Mouse (Mus musculus) CH12.LX (cell line): ENCODE measurements around the gene Qars. TPM values are rescaled to one million over a fixed set of nuclear protein-coding genes. Genes with fewer than 3 reads are reported as not detected.

ENCODE experiments used
- DNase-seq: peaks from one replicate; pipeline ENCODE4 v3.0.0-alpha.2; 2013; ENCODE audit errors: extremely low read depth
- H3K27ac ChIP-seq: 2 replicates; pipeline ENCODE4 v1.5.1; 2012; ENCODE audit warnings: low read depth, mild to moderate bottlenecking, control low read depth, moderate library complexity; ENCODE audit not compliant: insufficient read depth
- H3K27me3 ChIP-seq: replicated peaks from 2 replicates; pipeline ENCODE3; 2012; ENCODE audit warnings: inconsistent platforms
- H3K36me3 ChIP-seq, 2 experiments: replicated peaks in 1 of 2; 2 replicates each; pipeline versions ENCODE3 to v1.6.1; 2012; ENCODE audit warnings: inconsistent platforms in 1 of 2, low read length in 1 of 2, mild to moderate bottlenecking in 1 of 2, mixed read lengths in 1 of 2, moderate library complexity in 1 of 2; ENCODE audit not compliant: control insufficient read depth in 1 of 2, insufficient read depth in 1 of 2
- H3K4me1 ChIP-seq, 2 experiments: 2 replicates each; pipeline ENCODE4 v1.6.1; 2012; ENCODE audit warnings: inconsistent platforms in 1 of 2, moderate library complexity in 1 of 2; ENCODE audit not compliant: insufficient read depth in 2 of 2, control insufficient read depth in 1 of 2
- H3K4me2 ChIP-seq: 2 replicates; pipeline ENCODE4 v1.6.1; 2012; ENCODE audit warnings: low read depth, mild to moderate bottlenecking, control low read depth; ENCODE audit not compliant: poor library complexity, insufficient read depth, severe bottlenecking
- H3K4me3 ChIP-seq, 3 experiments: fragments of 150-350 bp in 1 of 3; sonication (generic) in 1 of 3; replicated peaks in 1 of 3; 2 replicates each; pipeline versions ENCODE3 to v1.5.1; 2011 to 2012; ENCODE audit warnings: low read depth in 2 of 3, low read length in 2 of 3, mild to moderate bottlenecking in 2 of 3, moderate library complexity in 2 of 3, control low read depth in 1 of 3, improper control_type of control experiment in 1 of 3, inconsistent platforms in 1 of 3, mixed read lengths in 1 of 3; ENCODE audit not compliant: poor library complexity in 1 of 3
- H3K79me2 ChIP-seq: replicated peaks from 2 replicates; pipeline ENCODE4 v1.6.1; 2012; ENCODE audit warnings: mild to moderate bottlenecking, moderate library complexity; ENCODE audit not compliant: control insufficient read depth, poor library complexity, insufficient read depth, severe bottlenecking; ENCODE audit errors: extremely low read depth
- H3K9ac ChIP-seq: 2 replicates; pipeline ENCODE4 v1.6.1; 2012; ENCODE audit warnings: low read depth, mild to moderate bottlenecking, control low read depth, moderate library complexity; ENCODE audit not compliant: insufficient read depth
- H3K9me3 ChIP-seq: replicated peaks from 2 replicates; pipeline ENCODE3; 2012; ENCODE audit warnings: low read length, inconsistent platforms, mixed read lengths
- BHLHE40 ChIP-seq: IDR thresholded peaks from 2 replicates; pipeline ENCODE4 v1.6.1; 2011; ENCODE audit warnings: mild to moderate bottlenecking, low read depth, low read length, improper control_type of control experiment
- CHD1 ChIP-seq: IDR thresholded peaks from 2 replicates; pipeline ENCODE4 v1.6.1; 2012; ENCODE audit warnings: low read depth, low read length, improper control_type of control experiment, inconsistent platforms
- CHD2 ChIP-seq: IDR thresholded peaks from 2 replicates; pipeline ENCODE4 v1.6.1; 2011; ENCODE audit warnings: low read length, improper control_type of control experiment
- EP300 ChIP-seq: IDR thresholded peaks from 2 replicates; pipeline ENCODE4 v1.6.1; 2011; ENCODE audit warnings: low read length, improper control_type of control experiment
- ETS1 ChIP-seq: conservative IDR thresholded peaks from 2 replicates; pipeline ENCODE4 v1.6.1; 2012; ENCODE audit warnings: low read depth, mild to moderate bottlenecking, inconsistent platforms, low read length, improper control_type of control experiment, moderate library complexity
- GABPA ChIP-seq: IDR thresholded peaks from 2 replicates; pipeline ENCODE4 v1.6.1; 2012; ENCODE audit warnings: low read depth, low read length, improper control_type of control experiment, inconsistent platforms; ENCODE audit not compliant: insufficient replicate concordance
- IRF4 ChIP-seq: IDR thresholded peaks from 2 replicates; pipeline ENCODE4 v1.6.1; 2014; ENCODE audit warnings: low read depth, mild to moderate bottlenecking, inconsistent platforms, low read length, improper control_type of control experiment
- JUND ChIP-seq: conservative IDR thresholded peaks from 2 replicates; pipeline ENCODE4 v1.6.1; 2011; ENCODE audit warnings: low read depth, low read length, improper control_type of control experiment
- KAT2A ChIP-seq: IDR thresholded peaks from 2 replicates; pipeline ENCODE4 v1.6.1; 2012; ENCODE audit warnings: low read length, improper control_type of control experiment, inconsistent platforms; ENCODE audit not compliant: insufficient replicate concordance
- MAFK ChIP-seq: IDR thresholded peaks from 2 replicates; pipeline ENCODE4 v1.6.1; 2011; ENCODE audit warnings: low read length, improper control_type of control experiment; ENCODE audit not compliant: insufficient replicate concordance
- MAX ChIP-seq: IDR thresholded peaks from 2 replicates; pipeline ENCODE4 v1.6.1; 2011; ENCODE audit warnings: low read length, improper control_type of control experiment
- MEF2A ChIP-seq: IDR thresholded peaks from 2 replicates; pipeline ENCODE4 v1.6.1; 2014; ENCODE audit warnings: low read depth, mild to moderate bottlenecking, inconsistent platforms, low read length, improper control_type of control experiment, borderline replicate concordance
- MXI1 ChIP-seq: IDR thresholded peaks from 2 replicates; pipeline ENCODE4 v1.6.1; 2011; ENCODE audit warnings: mild to moderate bottlenecking, low read depth, low read length, improper control_type of control experiment
- MYC ChIP-seq: IDR thresholded peaks from 2 replicates; pipeline ENCODE4 v1.6.1; 2011; ENCODE audit warnings: low read depth, mild to moderate bottlenecking, improper control_type of control experiment, low read length
- NELFE ChIP-seq: IDR thresholded peaks from 2 replicates; pipeline ENCODE4 v1.6.1; 2011; ENCODE audit warnings: low read depth, low read length, improper control_type of control experiment
- NRF1 ChIP-seq: IDR thresholded peaks from 2 replicates; pipeline ENCODE4 v1.6.1; 2014; ENCODE audit warnings: low read depth, mild to moderate bottlenecking, inconsistent platforms, low read length, improper control_type of control experiment, moderate library complexity
- PAX5 ChIP-seq: IDR thresholded peaks from 2 replicates; pipeline ENCODE4 v1.6.1; 2012; ENCODE audit warnings: low read length, inconsistent platforms, mixed read lengths
- POLR2A ChIP-seq: IDR thresholded peaks from 2 replicates; pipeline ENCODE4 v1.6.1; 2011; ENCODE audit warnings: low read depth, mild to moderate bottlenecking, improper control_type of control experiment, low read length
- POLR2AphosphoS2 ChIP-seq: IDR thresholded peaks from 2 replicates; pipeline ENCODE4 v1.6.1; 2011; ENCODE audit warnings: low read depth, low read length, improper control_type of control experiment
- RAD21 ChIP-seq: IDR thresholded peaks from 2 replicates; pipeline ENCODE4 v1.6.1; 2011; ENCODE audit warnings: low read depth, mild to moderate bottlenecking, low read length, improper control_type of control experiment, moderate library complexity
- RCOR1 ChIP-seq: conservative IDR thresholded peaks from 2 replicates; pipeline ENCODE4 v1.6.1; 2012; ENCODE audit warnings: low read depth, mild to moderate bottlenecking, inconsistent platforms, low read length, improper control_type of control experiment
- SIN3A ChIP-seq: IDR thresholded peaks from 2 replicates; pipeline ENCODE4 v1.6.1; 2012; ENCODE audit warnings: low read length, improper control_type of control experiment, inconsistent platforms
- TBP ChIP-seq: conservative IDR thresholded peaks from 2 replicates; pipeline ENCODE4 v1.6.1; 2011; ENCODE audit warnings: low read depth, low read length, improper control_type of control experiment
- USF1 ChIP-seq: IDR thresholded peaks from 2 replicates; pipeline ENCODE4 v1.6.1; 2014; ENCODE audit warnings: low read depth, mild to moderate bottlenecking, inconsistent platforms, low read length, improper control_type of control experiment
- USF2 ChIP-seq: conservative IDR thresholded peaks from 2 replicates; pipeline ENCODE4 v1.6.1; 2011; ENCODE audit warnings: low read depth, low read length, improper control_type of control experiment
- ZMIZ1 ChIP-seq: IDR thresholded peaks from 2 replicates; pipeline ENCODE4 v1.6.1; 2012; ENCODE audit warnings: low read depth, mild to moderate bottlenecking, inconsistent platforms, low read length, improper control_type of control experiment
- ZNF384 ChIP-seq: IDR thresholded peaks from 2 replicates; pipeline ENCODE4 v1.6.1; 2012; ENCODE audit warnings: low read depth, low read length, improper control_type of control experiment, inconsistent platforms
- dilution Hi-C: fragments of 300-500 bp; cut with MboI; formaldehyde crosslinking; loops from 2 replicates; pipeline ENCODE4 v1.14.3; 2020; ENCODE audit warnings: low sequenced_read_pairs; ENCODE audit not compliant: extremely low pct_unique_long_range_greater_than_20kb, extremely low pct_ligation_motif_present
- in situ Hi-C: fragments of 300-500 bp; cut with MboI; formaldehyde crosslinking; loops from 3 replicates; pipeline ENCODE4 v1.14.3; 2019; ENCODE audit warnings: low sequenced_read_pairs, low pct_ligation_motif_present, low pct_unique_long_range_greater_than_20kb, mixed read lengths
- polyA plus RNA-seq: library from polyadenylated mRNA; unstranded; fragments of >175 nt; gene quantifications from 2 replicates; pipeline ENCODE4 v1.2.1, GENCODE M21; 2012; ENCODE audit warnings: low read depth; ENCODE audit not compliant: insufficient read length
- total RNA-seq, 2 experiments: library from RNA; depleted of rRNA; stranded (reverse); fragments of 300-350 nt in 1 of 2; fragments of >200 nt in 1 of 2; gene quantifications; 2 replicates each; pipeline ENCODE4 v1.2.3; 2012 to 2014

Gene Qars
- total and polyA plus RNA-seq, 3 experiments = 229 to 322 (median 293) TPM

GRCm38 (mm10) chr9:108466219-108466618, 41.3 kb upstream of the Qars start:
- H3K4me2 ChIP-seq = no peak overlapping the region
- no peaks in the 10 kb centered on the region for H3K9me3 ChIP-seq
- H3K4me1 ChIP-seq = peaks cover 5 to 13% of the 10 kb centered on the region in 2 experiments
- TF ChIP-seq ZMIZ1 (no peak), RAD21 (no peak), JUND (no peak), MXI1 (no peak), POLR2A (no peak), MEF2A (no peak), USF1 (no peak), ETS1 (no peak), MAX (no peak), CHD1 (no peak), GABPA (no peak), BHLHE40 (no peak), MYC (no peak), EP300 (no peak), SIN3A (no peak), CHD2 (no peak), ZNF384 (no peak), USF2 (no peak), KAT2A (no peak), PAX5 (no peak)
- dilution Hi-C loops (no loop called here), in situ Hi-C loops (no loop called here)
- no peak overlapping the region for H3K4me3 ChIP-seq
- DNase-seq = no peak
- no peak overlapping the region for H3K9ac ChIP-seq
- H3K79me2 ChIP-seq = peaks cover 14% of the 10 kb centered on the region
- H3K36me3 ChIP-seq = peaks cover 19 to 49% of the 10 kb centered on the region in 2 experiments
- no peak overlapping the region for H3K27ac ChIP-seq
- no peaks in the 10 kb centered on the region for H3K27me3 ChIP-seq

- H3K9me3 ChIP-seq = no peaks in the 10 kb centered on the region
- no peaks in the 10 kb centered on the region for H3K4me1 ChIP-seq
- no peak overlapping the region for H3K9ac ChIP-seq
- H3K4me3 ChIP-seq = no peak overlapping the region
- dilution Hi-C loops (no loop called here), in situ Hi-C loops (no loop called here)
- DNase-seq = no peak
- no peak for TF ChIP-seq ZNF384
- no peak for TF ChIP-seq RCOR1
- TF ChIP-seq NRF1 = no peak
- no peak for TF ChIP-seq NELFE
- no peak for TF ChIP-seq MYC
- TF ChIP-seq IRF4 = no peak
- no peak for TF ChIP-seq POLR2AphosphoS2
- no peak for TF ChIP-seq CHD2
- no peak for TF ChIP-seq MAFK
- no peak for TF ChIP-seq TBP
- TF ChIP-seq USF1 = no peak
- no peak for TF ChIP-seq MAX
- no peak overlapping the region for H3K27ac ChIP-seq
- H3K4me2 ChIP-seq = no peak overlapping the region
- H3K36me3 ChIP-seq = peaks cover 4 to 22% of the 10 kb centered on the region in 2 experiments
- no peaks in the 10 kb centered on the region for H3K27me3 ChIP-seq
- H3K79me2 ChIP-seq = no peaks in the 10 kb centered on the region
Measured at GRCm38 (mm10) chr9:108469430-108469829, 38.1 kb upstream of the Qars start.
